Mouse (Mus musculus) right cerebral cortex, postnatal 4 days (tissue): Measurements from ENCODE around the gene Ghr.
A peak's percentile ranks its signal among the peaks of the same experiment; 100 is the strongest.

Source experiments
- DNase-seq: peaks from one replicate; pipeline ENCODE4 v3.0.0-alpha.2; 2022

The Ghr gene

GRCm38 (mm10) chr15:3356073-3356766 lies 227.1 kb downstream of the Ghr start:
- DNase-seq, result no peak

DNA sequence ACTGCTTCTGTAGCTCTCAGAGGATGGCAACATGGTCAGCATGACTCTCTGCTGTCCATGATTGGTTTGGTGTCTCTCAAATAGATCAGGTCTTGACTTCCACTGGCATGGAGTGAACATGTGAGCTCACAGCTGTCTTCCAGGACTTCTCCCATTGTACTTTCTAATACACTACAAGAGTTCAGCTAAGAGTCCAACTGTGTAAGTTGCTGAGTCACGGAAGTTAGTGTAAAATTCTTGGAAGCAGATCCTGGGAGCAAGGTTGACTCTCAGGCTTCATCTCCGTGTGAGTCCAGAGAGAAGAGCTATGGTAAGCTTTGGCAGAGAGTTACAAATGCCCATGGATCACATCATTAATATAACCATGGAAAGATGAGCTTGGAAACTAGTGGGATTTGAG lies 229.6 kb downstream of the Ghr start:
- DNase-seq, result no peak

DNA sequence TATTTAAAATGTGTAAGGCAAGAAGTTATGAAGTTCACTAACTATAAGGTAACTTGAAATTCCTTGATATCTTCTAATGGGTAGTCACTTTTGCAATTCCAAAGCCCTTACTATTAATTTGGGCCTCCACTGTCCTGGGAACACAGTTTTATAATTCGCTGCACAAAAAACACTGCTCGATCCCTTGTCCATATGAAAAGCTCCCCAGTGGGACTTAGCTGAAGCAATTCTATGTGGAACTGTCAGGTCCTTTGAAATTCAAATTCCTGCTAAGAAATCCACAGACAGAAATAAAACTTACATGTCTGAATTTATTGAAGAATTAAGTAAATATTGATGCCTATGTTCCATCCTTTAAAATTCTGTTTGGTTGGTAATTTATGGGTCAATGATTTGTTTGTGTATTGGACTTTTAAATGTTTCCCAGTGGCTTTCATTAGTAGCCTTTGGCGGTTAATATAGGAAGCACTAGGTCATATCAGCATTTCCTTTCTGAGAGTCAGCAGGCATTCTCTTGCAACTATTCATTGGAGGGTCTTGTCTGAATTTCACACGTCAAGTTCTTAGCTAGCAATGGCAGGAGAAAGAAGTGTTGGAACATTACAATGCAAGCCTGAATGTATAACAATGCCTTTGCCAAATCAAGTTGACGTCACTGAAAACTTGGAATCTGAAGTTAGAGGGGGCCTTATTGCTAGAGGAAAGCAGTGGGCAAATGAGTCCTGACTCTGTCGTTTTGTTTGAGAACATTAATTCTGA lies 233.8 kb downstream of the Ghr start:
- no peak for DNase-seq

- DNase-seq, result no peak
Measured at GRCm38 (mm10) chr15:3346682-3347081, 236.6 kb downstream of the Ghr start.

- peak; percentile 11 for DNase-seq
Measured at GRCm38 (mm10) chr15:3344555-3344954, 238.7 kb downstream of the Ghr start.

- DNase-seq, result no peak
Measured at GRCm38 (mm10) chr15:3341806-3342582, 241.3 kb downstream of the Ghr start.

- no peak for DNase-seq
Measured at GRCm38 (mm10) chr15:3339847-3340246, 243.4 kb downstream of the Ghr start.

DNA sequence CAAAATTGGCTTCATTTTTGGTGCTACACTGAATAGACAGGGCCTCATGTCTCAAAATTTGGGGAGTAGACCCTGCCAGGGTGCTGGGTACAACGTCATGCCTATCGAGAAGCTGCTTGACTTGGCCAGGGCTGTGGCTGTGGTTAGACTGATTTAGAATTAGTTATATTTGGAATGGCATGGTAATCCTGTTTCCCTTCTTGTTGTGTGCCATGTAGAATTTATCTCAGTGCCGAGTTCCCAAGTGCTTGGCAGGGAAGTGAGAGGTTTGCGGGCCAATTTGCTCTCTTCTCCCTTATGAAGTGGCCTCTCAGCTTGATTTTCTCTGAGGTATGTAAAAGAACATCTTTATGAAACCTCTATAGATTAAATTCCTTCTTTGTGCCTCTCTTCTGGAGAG lies 250.8 kb downstream of the Ghr start:
- no peak for DNase-seq

- DNase-seq, result no peak
Measured at GRCm38 (mm10) chr15:3331813-3332212, 251.5 kb downstream of the Ghr start.

DNA sequence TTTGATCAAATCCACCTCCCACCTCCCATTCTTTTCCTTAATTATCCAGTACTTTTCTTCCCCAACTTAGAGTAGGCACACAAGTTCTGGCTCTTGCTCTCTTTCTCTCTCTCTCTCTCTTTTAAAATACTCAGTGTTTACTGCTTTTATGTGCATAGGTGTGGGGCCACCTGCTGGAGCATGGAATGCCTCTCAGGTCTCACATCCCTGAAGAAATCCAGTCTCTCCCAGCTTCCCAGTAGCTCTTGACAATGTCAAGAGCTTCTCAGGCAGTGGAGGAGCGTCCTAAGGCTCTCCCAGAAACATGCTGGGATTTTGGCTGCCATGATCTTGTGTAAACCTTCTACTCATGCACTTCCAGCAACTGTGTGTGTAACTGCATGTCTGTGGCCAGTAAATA lies 253.0 kb downstream of the Ghr start:
- DNase-seq, result no peak

GRCm38 (mm10) chr15:3323041-3323440 lies 260.3 kb downstream of the Ghr start:
- DNase-seq, result no peak

DNA sequence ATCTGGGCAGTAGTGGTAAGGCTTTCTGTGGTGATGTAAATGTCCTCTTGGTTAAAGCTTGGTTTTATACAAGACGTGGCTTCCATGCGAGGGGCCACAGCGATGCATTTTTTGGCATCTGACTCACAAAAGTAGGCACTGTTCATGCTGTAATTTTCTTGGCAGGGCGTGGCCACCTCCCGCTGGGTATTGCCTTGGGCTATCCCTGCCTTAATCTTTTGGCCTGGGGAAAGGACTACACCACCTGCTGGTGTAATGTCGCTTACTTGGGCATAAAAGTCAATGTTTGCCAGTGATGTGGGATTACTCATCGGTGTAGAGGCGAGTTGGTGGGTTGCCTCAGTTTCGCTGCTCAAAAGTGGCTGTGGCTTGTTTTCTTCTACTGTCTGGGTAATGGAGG lies 263.4 kb downstream of the Ghr start:
- no peak for DNase-seq

DNA sequence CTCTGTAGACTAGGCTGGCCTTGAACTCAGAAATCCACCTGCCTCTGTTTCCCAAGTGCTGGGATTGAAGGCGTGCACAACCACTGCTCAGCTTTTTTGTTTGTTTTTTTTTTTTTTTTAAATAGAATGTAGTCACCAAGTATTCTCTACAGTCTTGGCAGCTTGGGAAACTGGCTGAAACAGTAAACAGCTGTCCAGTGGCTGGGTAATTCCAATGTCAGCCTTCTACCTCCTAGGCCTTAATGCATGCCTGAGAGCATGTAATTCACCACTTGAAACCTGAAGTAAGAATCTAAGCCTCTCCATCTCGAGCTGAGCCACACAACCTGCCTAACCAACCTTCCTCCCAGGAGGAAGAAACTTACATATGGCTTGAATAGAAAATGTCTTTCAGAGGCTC lies 266.7 kb downstream of the Ghr start:
- no peak for DNase-seq

GRCm38 (mm10) chr15:3312937-3313336 lies 270.4 kb downstream of the Ghr start:
- no peak for DNase-seq

GRCm38 (mm10) chr15:3309856-3310255 lies 273.4 kb downstream of the Ghr start:
- DNase-seq, result no peak

GRCm38 (mm10) chr15:3303426-3303825 lies 279.9 kb downstream of the Ghr start, which contains the start of gene Ccdc152:
Ccdc152 (minus strand) TSS chr15:3303526.
- DNase-seq, result no peak

DNA sequence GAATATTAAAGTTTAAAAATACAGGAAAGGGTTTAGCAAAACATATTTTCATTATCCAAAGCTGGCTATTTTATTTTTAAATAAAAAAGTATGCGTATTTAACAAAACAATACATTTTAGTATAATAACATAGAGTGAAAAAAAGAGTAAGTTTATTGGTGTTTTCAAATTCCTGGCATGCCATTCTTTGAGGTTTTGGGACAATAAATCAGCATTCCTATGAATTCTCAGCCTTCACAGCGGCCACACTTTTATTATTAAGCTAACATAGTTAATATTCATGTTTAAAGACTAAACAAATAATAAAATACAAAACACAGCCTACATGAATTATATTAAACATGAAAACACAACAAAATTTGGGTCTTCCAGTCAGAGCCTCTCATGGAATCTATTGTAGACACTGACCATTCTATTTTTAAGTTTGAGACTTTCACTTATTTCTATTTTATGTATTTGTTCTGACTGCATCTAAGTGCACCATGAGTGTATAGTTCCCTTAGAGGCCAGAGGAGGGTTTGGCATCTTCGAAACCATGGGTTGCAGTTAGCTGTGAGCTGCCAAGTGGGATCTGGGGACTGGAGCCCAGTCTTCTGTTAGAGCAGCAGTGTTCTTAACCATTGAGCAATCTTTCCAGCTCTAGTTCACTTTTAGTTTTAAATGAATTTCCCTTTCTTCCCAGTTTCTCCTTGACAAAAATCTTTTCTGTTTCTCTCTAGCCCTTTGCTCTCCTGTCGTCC lies 282.8 kb downstream of the Ghr start:
- DNase-seq, result no peak

GRCm38 (mm10) chr15:3297615-3298014 lies 285.7 kb downstream of the Ghr start:
- no peak for DNase-seq

DNA sequence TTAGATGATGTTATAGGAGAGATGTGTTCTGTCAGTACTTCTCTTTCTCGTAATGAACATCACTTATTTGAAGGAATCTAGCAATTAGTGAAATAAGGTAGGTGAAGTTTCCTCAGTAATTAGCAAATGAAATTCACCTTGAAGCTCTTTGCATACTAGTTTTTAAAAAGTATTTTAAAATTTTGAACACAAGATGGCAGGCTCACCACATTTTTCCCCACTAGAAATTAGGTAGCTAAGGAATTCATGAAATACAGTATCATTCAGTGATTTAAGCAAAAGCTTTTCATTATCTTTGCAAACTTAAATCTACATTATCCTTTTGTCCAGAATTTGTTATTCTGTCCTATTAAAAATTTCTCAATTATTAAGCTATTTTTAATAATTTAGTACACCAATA lies 287.3 kb downstream of the Ghr start:
- DNase-seq, result no peak

- DNase-seq, result no peak
Measured at GRCm38 (mm10) chr15:3293477-3293876, 289.8 kb downstream of the Ghr start.

GRCm38 (mm10) chr15:3290435-3290834 lies 292.9 kb downstream of the Ghr start:
- no peak for DNase-seq

DNA sequence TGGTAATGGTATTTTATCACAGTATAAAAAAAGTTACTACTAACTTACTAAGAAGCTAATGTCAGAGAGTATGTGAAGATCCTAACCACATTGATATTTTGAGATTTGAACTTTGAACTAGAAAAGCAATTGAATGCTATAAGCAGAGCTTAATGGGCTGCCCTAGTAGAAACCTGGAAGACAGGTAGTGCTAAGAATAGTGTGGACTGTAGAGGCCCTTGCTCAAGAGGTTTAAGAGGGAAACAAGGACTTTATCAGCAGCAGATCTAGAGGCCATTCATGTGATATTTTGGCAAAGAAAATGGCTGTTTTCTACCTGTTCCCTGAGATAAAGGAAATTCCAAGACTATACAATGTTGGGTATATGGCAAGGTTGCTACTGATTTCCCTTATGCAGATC lies 297.3 kb downstream of the Ghr start:
- no peak for DNase-seq

- DNase-seq, result no peak
Measured at GRCm38 (mm10) chr15:3281737-3282136, 301.6 kb downstream of the Ghr start.
